ENCODE assay signal across 9 mouse cellular contexts in genomic region chr11:32925421-32926271, GRCm38 (mm10).
DNase-seq lines count a peak whose midpoint lies in the region; ATAC-seq and TF ChIP-seq lines count a peak whose summit lies in the region.
"Had no signal": no experiment of that assay in that cellular context is flagged by ENCODE, and none has a peak within 500 bp of the region (broad histone marks: within the 10 kb centered on the region; RNA-seq: fewer than 3 reads in every experiment).

No protein-coding gene starts in this region.

- DNase-seq in kidney, postnatal 36 days, result peak; percentile 16 to 24
- no peak for DNase-seq in left cerebral cortex, adult 18-20 months (ENCODE audit: low spot score in 2 of 2)
- no peak for DNase-seq in cerebellum, postnatal 4 days (ENCODE audit: low spot score in 2 of 2)
- DNase-seq in spleen, postnatal 36 days (ENCODE audit: low spot score in 2 of 2), result no peak

- no peaks in the 10 kb centered on the region for H3K27me3 ChIP-seq in ES-Bruce4 (ENCODE audit: control insufficient read depth, insufficient read depth, low read length, poor library complexity, severe bottlenecking)
- no peaks in the 10 kb centered on the region for H3K27me3 ChIP-seq in embryonic facial prominence, embryonic 15.5 days
- H3K27me3 ChIP-seq in heart, embryonic 14.5 days (ENCODE audit: control insufficient read depth, insufficient read depth, low read length), result no peaks in the 10 kb centered on the region; the same call in 1 of the 2 replicates
- H3K27me3 ChIP-seq in midbrain, embryonic 12.5 days, result peaks cover 21% of the 10 kb centered on the region

- no peaks in the 10 kb centered on the region for H3K4me1 ChIP-seq in ES-Bruce4 (ENCODE audit: control insufficient read depth, insufficient read depth, low read length)
- peaks cover 42% of the 10 kb centered on the region for H3K4me1 ChIP-seq in embryonic facial prominence, embryonic 15.5 days
- H3K4me1 ChIP-seq in heart, embryonic 14.5 days (ENCODE audit: control insufficient read depth in 2 of 2, insufficient read depth in 2 of 2, low read length in 2 of 2), result peaks cover 16 to 20% of the 10 kb centered on the region in 2 experiments
- peaks cover 14% of the 10 kb centered on the region for H3K4me1 ChIP-seq in midbrain, embryonic 12.5 days

- WGBS in embryonic facial prominence, embryonic 15.5 days, result 3% methylated on average over 33 of the region's 33 CpGs
- 4% methylated on average over 33 of the region's 33 CpGs for WGBS in heart, embryonic 14.5 days
- 4% methylated on average over 33 of the region's 33 CpGs for WGBS in midbrain, embryonic 12.5 days

- H3K36me3 ChIP-seq in ES-Bruce4 (ENCODE audit: control insufficient read depth, insufficient read depth, low read length, poor library complexity, severe bottlenecking), result no peaks in the 10 kb centered on the region
- no peaks in the 10 kb centered on the region for H3K36me3 ChIP-seq in embryonic facial prominence, embryonic 15.5 days
- H3K36me3 ChIP-seq in heart, embryonic 14.5 days (ENCODE audit: control insufficient read depth, insufficient read depth, low read length), result no peaks in the 10 kb centered on the region
- H3K36me3 ChIP-seq in midbrain, embryonic 12.5 days, result no peaks in the 10 kb centered on the region
- H3K36me3 ChIP-seq: G1E had no signal

- H3K27ac ChIP-seq in ES-Bruce4 (ENCODE audit: insufficient read depth, low read length), result no peak overlapping the region
- H3K27ac ChIP-seq in embryonic facial prominence, embryonic 15.5 days (replicated peaks), result peak overlapping the region; percentile 91
- peak overlapping the region; percentile 70 to 82 for H3K27ac ChIP-seq in heart, embryonic 14.5 days (replicated peaks in 1 of 2; ENCODE audit: control insufficient read depth in 1 of 2, insufficient read depth in 1 of 2, low read depth in 2 of 2, low read length in 2 of 2)
- no peak overlapping the region for H3K27ac ChIP-seq in midbrain, embryonic 12.5 days (replicated peaks)

- TF ChIP-seq POLR2A in ES-Bruce4 (IDR thresholded peaks at IDR 0.05; ENCODE audit: insufficient read depth, low read length), result no peak

- no peak for TF ChIP-seq EP300 in ES-Bruce4 (IDR thresholded peaks at IDR 0.05; ENCODE audit: insufficient read depth, low read depth, low read length)

- peak overlapping the region; percentile 54 for H3K4me2 ChIP-seq in embryonic facial prominence, embryonic 15.5 days (replicated peaks)
- H3K4me2 ChIP-seq in heart, embryonic 14.5 days (ENCODE audit: low read length), result peak overlapping the region; percentile 56
- H3K4me2 ChIP-seq in midbrain, embryonic 12.5 days (replicated peaks), result peak overlapping the region; percentile 50

- 0 out of 2 replicates have a peak overlapping the region, but pooled peaks have one; percentile 3 for H3K9ac ChIP-seq in ES-Bruce4 (ENCODE audit: low read depth, poor library complexity, severe bottlenecking)
- H3K9ac ChIP-seq in embryonic facial prominence, embryonic 15.5 days, result no peak overlapping the region
- H3K9ac ChIP-seq in heart, embryonic 14.5 days (ENCODE audit: low read length), result peak overlapping the region; percentile 59
- H3K9ac ChIP-seq in midbrain, embryonic 12.5 days (replicated peaks), result no peak overlapping the region

- peak; percentile 87 for ATAC-seq in embryonic facial prominence, embryonic 15.5 days (ENCODE audit: insufficient number of reproducible peaks, low FRiP score, low TSS enrichment, low read depth)
- peak; percentile 79 for ATAC-seq in heart, embryonic 14.5 days (ENCODE audit: insufficient number of reproducible peaks, insufficient read depth, low FRiP score, low read depth)
- peak; percentile 30; the same call in 1 of the 2 replicates for ATAC-seq in midbrain, embryonic 12.5 days (ENCODE audit: low FRiP score, low read depth)

- TF ChIP-seq CTCF in ES-Bruce4 (IDR thresholded peaks at IDR 0.05; ENCODE audit: low read depth, low read length), result no peak

- 0 out of 2 replicates have a peak, but pooled peaks cover 3% of the 10 kb centered on the region for H3K9me3 ChIP-seq in ES-Bruce4 (replicated peaks; ENCODE audit: control insufficient read depth, insufficient read depth, low read length, poor library complexity, severe bottlenecking)
- no peaks in the 10 kb centered on the region for H3K9me3 ChIP-seq in embryonic facial prominence, embryonic 15.5 days (replicated peaks)
- no peaks in the 10 kb centered on the region for H3K9me3 ChIP-seq in heart, embryonic 14.5 days (ENCODE audit: control insufficient read depth, low read length)
- H3K9me3 ChIP-seq in midbrain, embryonic 12.5 days, result no peaks in the 10 kb centered on the region
- H3K9me3 ChIP-seq: G1E had no signal

- H3K4me3 ChIP-seq in ES-Bruce4 (ENCODE audit: low read depth, low read length), result peak overlapping the region; percentile 14
- peak overlapping the region; percentile 20 for H3K4me3 ChIP-seq in embryonic facial prominence, embryonic 15.5 days (replicated peaks)
- peak overlapping the region; percentile 20 to 36 for H3K4me3 ChIP-seq in heart, embryonic 14.5 days (ENCODE audit: control insufficient read depth in 1 of 2, insufficient read depth in 1 of 2, low read depth in 1 of 2, low read length in 2 of 2)
- H3K4me3 ChIP-seq in midbrain, embryonic 12.5 days, result peak overlapping the region; percentile 24

Comparison
In these comparisons a context has a peak if more than half of its experiments do, and no peak if none do; other contexts are left out.
1. H3K27ac ChIP-seq: peak in embryonic facial prominence, embryonic 15.5 days (single experiment) and heart, embryonic 14.5 days (2 of 2); none in ES-Bruce4 (single experiment) and midbrain, embryonic 12.5 days (single experiment).
2. H3K9ac ChIP-seq: peak in ES-Bruce4 (single experiment) and heart, embryonic 14.5 days (single experiment); none in embryonic facial prominence, embryonic 15.5 days (single experiment) and midbrain, embryonic 12.5 days (single experiment).
3. ATAC-seq: peak in every context shown above with its lines; median percentile 87 in embryonic facial prominence, embryonic 15.5 days; 79 in heart, embryonic 14.5 days; 30 in midbrain, embryonic 12.5 days.
4. DNase-seq: peak in kidney, postnatal 36 days (2 of 2); none in left cerebral cortex, adult 18-20 months (0 of 2), cerebellum, postnatal 4 days (0 of 2) and spleen, postnatal 36 days (0 of 2).
5. Peak in every context shown above with its lines, with median percentiles within 50 percentile points of each other: H3K4me3 ChIP-seq and H3K4me2 ChIP-seq.